Mouse (Mus musculus) urinary bladder, postnatal 4 days (tissue): Measurements from ENCODE around the gene Zfp775.

Experiments used
- DNase-seq, 2 experiments: peaks; one replicate each; pipeline ENCODE4 v3.0.0; 2021 to 2022; ENCODE audit warnings: low spot score in 2 of 2

The Zfp775 gene

GRCm38 (mm10) chr6:48628808-48629660 is 27.2 kb downstream of the Zfp775 start:
- DNase-seq: no peak

DNA sequence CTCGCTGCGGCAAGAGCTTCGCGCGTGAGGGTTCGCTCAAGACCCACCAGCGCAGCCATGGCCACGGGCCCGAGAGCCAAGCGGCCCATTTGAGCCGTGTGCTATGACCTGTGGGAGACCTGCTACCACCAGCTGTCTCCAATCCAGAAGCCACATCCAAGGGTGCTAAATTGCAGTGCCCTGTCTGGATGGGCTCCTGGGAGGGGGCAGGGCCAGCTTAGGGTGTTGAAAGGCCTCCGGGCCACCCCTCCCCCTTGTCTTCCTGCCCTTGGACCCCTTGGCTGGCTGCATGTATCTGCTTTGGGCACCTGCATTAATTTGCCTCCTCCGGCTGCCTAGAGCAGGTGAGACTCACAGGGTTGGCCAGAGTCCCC is 27.8 kb downstream of the Zfp775 start:
- DNase-seq: no peak

DNA sequence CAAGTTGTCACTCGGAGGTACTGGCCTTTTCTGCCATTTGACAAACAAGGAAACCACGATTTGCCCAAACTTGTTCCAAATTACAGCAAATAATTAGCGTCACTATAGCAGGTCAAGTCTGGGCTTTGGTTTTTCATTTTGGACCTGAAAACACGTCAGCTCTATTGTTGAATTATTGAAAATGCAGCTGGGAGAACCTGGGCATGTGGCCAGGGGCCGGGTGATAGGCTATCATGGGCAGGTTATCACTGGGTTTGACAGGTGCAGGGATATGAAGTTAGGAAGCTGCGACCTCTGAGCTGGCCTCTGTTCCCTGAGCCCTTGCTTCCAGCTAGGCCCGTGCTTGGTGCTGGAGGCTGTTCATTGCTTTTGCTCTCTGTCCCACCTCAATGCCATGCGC is 29.0 kb downstream of the Zfp775 start:
- DNase-seq: no peak

GRCm38 (mm10) chr6:48635105-48635504 is 33.2 kb downstream of the Zfp775 start:
- DNase-seq: no peak

GRCm38 (mm10) chr6:48636515-48636914 is 34.7 kb downstream of the Zfp775 start:
- peak in 1 of 2 experiments; percentile 44 for DNase-seq

DNA sequence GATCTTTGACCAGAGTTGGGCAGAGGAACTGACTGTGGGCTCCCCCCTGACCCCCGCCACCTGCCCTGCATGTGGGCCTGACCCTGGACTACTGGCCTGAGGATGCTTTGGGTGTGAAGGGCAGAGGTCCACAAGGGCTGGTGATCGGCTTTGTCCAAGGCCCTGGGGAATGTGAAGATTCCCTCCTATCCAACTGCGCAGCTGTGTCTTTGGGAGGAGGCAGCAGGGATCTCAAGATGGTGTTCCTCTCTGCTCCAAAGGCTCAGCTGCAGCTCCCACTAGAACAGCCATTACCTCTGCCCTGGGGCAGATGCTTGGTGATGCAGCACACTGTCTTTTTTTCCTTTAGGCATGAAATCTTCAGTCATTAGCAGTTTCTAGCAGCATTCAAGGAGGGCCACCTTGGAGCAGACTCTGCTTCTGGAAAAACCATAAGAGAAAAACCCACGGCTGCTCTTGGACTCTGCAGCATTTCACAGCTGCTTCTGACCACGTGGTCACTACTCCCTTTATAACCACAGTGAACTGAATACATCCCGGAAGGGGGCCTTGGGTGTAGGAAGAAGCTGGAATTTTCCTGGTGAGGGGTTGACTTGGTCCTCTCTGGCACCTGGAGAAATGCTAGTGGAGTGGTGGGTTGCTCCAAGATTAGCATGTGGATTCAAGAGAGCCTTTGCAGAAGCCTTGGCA is 36.1 kb downstream of the Zfp775 start:
- no peak for DNase-seq

GRCm38 (mm10) chr6:48638553-48638952 is 36.7 kb downstream of the Zfp775 start:
- no peak for DNase-seq

- peak in 1 of 2 experiments; percentile 50 for DNase-seq
Measured at GRCm38 (mm10) chr6:48641391-48641790, 39.5 kb downstream of the Zfp775 start.

DNA sequence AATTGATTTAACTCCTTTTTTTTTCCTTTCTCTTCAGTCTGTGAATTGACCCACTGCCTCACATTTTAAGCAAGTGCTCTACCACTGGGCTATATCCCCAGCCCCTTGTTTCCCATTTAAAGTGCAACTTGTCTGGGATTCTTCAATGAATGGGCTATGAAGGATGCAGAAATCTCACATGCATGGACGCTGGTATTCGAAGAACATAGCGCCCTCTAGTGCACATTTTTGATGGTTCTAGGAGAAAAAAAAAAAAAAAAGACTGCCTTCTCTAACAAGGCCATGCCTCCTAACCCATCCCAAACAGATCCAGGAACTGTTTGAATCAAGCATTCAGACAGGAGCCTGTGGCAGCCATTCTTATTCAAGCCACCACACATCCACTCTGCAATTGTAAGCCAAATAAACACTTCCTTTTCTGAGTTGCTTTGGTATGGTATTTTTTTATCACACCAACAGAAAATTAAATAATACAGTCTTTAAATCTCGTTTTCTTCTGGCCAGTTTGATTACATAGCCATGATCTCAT is 41.0 kb downstream of the Zfp775 start:
- peak in 1 of 2 experiments; percentile 39 for DNase-seq

- peak in 1 of 2 experiments; percentile 40 for DNase-seq
Measured at GRCm38 (mm10) chr6:48645660-48646308, 43.9 kb downstream of the Zfp775 start.

DNA sequence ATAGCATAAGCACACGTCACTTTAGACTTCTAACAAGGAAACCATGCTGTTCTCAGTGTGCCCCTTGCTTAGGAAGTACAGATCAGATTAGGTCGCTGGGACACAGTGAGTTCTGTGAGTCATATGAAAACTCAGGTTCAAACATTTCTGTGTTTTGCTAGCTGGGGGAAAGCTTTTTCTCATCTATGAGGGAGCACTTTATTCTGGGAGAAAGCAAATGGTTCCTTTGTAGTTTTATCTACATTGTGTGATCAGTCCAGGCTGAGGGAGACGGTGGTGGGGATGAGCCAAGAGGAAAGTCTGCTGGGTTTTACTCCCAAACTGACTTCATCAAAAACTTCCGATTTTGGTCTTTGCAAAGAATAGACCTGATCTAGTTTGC is 44.4 kb downstream of the Zfp775 start:
- no peak for DNase-seq

GRCm38 (mm10) chr6:48646995-48647394 is 45.1 kb downstream of the Zfp775 start, which contains the start of gene Gimap8:
Gimap8 (plus strand) TSS chr6:48647234.
- no peak for DNase-seq

GRCm38 (mm10) chr6:48647611-48648010 is 45.7 kb downstream of the Zfp775 start:
- DNase-seq: no peak

DNA sequence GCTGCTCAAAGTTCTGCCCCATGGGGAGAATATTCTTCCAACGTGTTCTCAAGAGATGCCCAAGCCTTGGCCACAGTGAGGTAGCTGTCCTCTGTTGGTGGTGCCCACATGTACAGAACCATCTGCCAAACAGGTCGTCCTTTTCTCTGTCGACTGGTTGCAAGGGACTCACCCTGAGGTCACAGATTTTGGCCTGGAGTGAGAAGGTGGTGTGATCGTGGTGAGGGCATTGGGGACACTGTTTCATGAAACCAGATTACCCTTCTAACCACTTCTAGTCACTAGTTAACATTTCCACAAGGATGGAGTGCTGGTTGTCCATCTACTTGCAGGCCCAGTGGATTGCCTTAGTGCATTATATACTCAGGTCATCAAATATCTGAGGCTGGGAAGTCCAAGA is 46.9 kb downstream of the Zfp775 start:
- DNase-seq: no peak

DNA sequence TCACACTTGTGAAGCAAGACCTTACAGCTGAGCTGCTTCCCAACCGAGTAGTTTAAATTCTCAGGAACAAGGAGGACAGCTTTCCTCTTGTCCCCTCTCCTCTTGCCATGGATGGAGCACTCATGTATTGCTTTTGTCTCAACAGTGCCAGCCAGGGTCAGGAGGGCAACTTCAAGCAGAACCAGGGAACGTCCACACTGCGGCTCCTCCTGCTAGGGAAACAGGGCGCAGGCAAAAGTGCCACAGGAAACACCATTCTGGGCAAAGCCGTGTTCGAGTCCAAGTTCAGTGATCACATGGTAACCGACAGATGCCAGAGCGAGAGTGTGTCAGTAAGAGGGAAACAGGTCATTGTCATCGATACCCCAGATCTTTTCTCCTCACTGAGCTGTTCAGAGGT is 48.2 kb downstream of the Zfp775 start:
- DNase-seq: no peak

GRCm38 (mm10) chr6:48658721-48659120 is 56.9 kb downstream of the Zfp775 start:
- DNase-seq: no peak

GRCm38 (mm10) chr6:48664750-48665149 is 62.9 kb downstream of the Zfp775 start:
- DNase-seq: no peak

- no peak for DNase-seq
Measured at GRCm38 (mm10) chr6:48665471-48665870, 63.6 kb downstream of the Zfp775 start.

GRCm38 (mm10) chr6:48666159-48666586 is 64.3 kb downstream of the Zfp775 start:
- no peak for DNase-seq

DNA sequence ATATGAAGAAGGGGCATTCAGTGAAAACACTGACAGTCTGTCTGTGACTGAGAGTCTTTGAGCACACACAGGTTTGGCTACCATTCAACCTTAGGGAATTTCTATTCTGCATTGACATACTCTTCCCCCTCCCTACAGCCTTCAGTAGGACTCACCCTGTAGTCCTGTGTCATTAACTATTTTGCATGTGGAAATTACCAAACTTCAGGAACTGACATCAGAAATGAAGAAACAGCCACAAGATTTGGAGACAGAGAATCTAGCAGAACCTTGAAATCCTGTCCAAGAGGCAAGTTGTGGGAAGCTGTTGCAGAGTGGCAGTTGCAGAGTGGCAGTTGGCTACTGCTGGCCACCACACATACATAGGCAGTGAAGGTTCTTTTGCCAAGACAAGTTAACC is 66.2 kb downstream of the Zfp775 start:
- no peak for DNase-seq

DNA sequence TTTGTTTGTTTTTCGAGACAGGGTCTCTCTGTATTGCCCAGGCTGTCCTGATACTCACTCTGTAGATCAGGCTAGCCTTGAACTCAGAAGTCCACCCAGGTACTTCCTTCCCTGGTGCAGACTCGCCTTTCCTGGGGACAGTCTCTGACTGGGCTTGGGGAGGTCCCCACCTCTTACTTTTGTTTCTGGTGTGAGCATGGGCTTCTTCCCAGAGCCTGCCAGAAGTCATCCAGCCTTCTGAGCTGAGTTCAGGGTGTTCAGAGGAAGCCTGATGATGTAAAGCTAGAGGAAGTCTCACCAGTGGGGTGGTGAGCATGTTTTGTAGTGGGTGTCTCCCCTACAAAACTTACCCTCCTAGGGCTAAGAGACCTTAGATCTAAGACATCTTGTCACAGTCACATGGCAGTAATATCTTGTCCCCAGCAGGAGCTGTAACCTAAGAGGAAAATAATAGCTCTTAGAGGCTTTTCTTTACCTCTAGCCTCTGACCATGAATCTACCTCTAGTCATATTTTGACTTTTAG is 67.6 kb downstream of the Zfp775 start:
- DNase-seq: no peak
